Mouse (Mus musculus): ENCODE measurements around the gene Cab39. TPM values are rescaled to one million over a fixed set of nuclear protein-coding genes. Genes with fewer than 3 reads are reported as not detected.
A peak's percentile ranks its signal among the peaks of the same experiment; 100 is the strongest.

Cab39 gene
- polyA plus RNA-seq, 1 experiment from 2014 or later: 42.3 TPM

DNA sequence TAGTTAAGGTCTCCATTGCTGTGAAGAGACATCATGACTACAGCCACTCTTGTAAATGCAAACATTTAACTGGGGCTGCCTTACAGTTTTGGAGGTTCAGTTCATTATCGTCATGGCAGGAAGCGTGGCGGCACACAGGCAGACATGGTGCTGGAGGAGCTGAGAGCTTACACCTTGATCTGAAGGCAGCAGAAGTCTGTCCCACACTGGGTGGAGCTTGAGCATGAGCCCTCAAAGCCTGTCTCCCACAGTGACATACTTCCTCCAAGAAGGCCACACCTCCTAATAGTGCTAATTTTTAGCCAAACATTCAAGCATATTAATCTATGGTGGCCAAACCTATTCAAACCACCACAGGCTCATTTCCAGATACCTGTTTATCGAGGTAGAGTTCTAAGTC is 14.8 kb upstream of the Cab39 start, which contains the start of gene A630001G21Rik:
Gene A630001G21Rik, minus strand, starts transcription at position 208 of the 400 bp plus-strand sequence.
- Histone ChIP-seq H3K27ac (ENCODE audit: low read depth, low read length) (no peak within 1 kb of the TSS), H3K36me3 (ENCODE audit: control insufficient read depth, insufficient read depth, low read length) (no peaks in the 10 kb centered on the region), H3K9ac (ENCODE audit: low read depth, low read length) (no peak within 1 kb of the TSS), H3K4me1 (ENCODE audit: control insufficient read depth, insufficient read depth, low read depth, low read length) (no peaks in the 10 kb centered on the region), H3K27me3 (replicated peaks; ENCODE audit: control insufficient read depth, insufficient read depth, low read length) (no peaks in the 10 kb centered on the region), H3K9me3 (ENCODE audit: control insufficient read depth, low read length) (no peaks in the 10 kb centered on the region), H3K4me2 (ENCODE audit: low read length) (no peak within 1 kb of the TSS), H3K4me3 (ENCODE audit: low read length) (no peak within 1 kb of the TSS)
- WGBS: 95% methylated on average over 4 of the region's 4 CpGs
- ATAC-seq: no peak

DNA sequence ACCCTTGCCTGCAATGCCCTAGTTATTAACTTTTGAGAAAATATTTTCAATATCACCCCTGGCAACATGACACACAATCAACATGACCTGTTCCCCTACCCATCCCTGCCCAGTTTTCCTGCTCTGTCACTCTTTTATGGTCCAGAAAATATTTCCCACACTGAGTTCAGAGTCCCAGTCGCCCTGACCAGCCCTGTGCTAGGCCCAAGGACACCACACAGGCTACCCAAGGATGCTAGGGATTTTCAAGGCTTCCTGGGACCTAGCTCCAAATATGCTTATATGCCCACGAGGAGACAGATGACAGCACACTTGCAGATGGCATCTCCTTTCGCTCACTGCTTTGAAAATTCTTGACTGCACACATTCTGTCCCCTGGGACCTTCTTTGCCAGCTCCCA is 14.2 kb upstream of the Cab39 start:
- no peaks in the 10 kb centered on the region for H3K27me3 ChIP-seq (replicated peaks; ENCODE audit: control insufficient read depth, insufficient read depth, low read length)
- H3K27ac ChIP-seq (ENCODE audit: low read depth, low read length): no peak overlapping the region
- no peaks in the 10 kb centered on the region for H3K4me1 ChIP-seq (ENCODE audit: control insufficient read depth, insufficient read depth, low read depth, low read length)
- H3K4me2 ChIP-seq (ENCODE audit: low read length): no peak overlapping the region
- no peak for ATAC-seq
- no peak overlapping the region for H3K9ac ChIP-seq (ENCODE audit: low read depth, low read length)
- H3K4me3 ChIP-seq (ENCODE audit: low read length): no peak overlapping the region
- no peaks in the 10 kb centered on the region for H3K9me3 ChIP-seq (ENCODE audit: control insufficient read depth, low read length)
- 73% methylated on average over 3 of the region's 3 CpGs for WGBS
- H3K36me3 ChIP-seq (ENCODE audit: control insufficient read depth, insufficient read depth, low read length): no peaks in the 10 kb centered on the region

DNA sequence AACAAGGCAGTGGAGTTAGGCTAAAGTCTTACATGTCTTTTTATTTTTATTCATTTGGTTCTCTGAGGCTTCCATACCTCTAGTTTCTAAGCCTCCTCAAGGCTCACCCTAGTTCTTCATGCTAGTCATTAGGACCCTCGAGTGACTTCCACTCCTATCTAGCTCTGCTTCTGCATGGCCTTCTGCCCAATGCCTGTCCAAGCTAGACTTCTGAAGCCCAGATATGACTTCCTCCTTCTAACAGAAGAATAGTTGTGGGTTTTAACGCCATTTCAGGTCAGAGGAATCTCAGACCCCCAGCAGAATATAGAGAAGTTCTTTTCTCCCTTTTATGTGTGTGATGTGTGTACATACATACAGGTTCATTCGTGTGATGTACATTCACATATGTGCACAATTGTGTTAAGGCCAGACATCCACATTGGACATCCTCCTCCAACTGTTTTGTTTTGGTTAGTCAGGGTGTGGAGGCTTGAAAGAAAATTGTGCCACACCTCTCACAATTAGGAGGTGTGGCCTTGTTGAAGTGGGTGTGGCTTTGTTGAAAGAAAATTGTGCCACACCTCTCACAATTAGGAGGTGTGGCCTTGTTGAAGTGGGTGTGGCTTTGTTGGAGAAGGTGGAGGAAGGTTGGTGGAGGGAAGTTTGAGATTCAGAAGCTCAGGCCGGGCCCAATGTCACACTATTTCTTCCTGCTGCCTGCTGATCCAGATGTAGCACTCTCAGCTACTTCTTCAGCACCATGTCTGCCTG is 13.6 kb upstream of the Cab39 start:
- 88% methylated on average over 4 of the region's 4 CpGs for WGBS
- H3K4me2 ChIP-seq (ENCODE audit: low read length): no peak overlapping the region
- no peaks in the 10 kb centered on the region for H3K36me3 ChIP-seq (ENCODE audit: control insufficient read depth, insufficient read depth, low read length)
- no peak overlapping the region for H3K4me3 ChIP-seq (ENCODE audit: low read length)
- H3K9ac ChIP-seq (ENCODE audit: low read depth, low read length): no peak overlapping the region
- no peak overlapping the region for H3K27ac ChIP-seq (ENCODE audit: low read depth, low read length)
- H3K4me1 ChIP-seq (ENCODE audit: control insufficient read depth, insufficient read depth, low read depth, low read length): no peaks in the 10 kb centered on the region
- H3K9me3 ChIP-seq (ENCODE audit: control insufficient read depth, low read length): no peaks in the 10 kb centered on the region
- ATAC-seq: no peak
- H3K27me3 ChIP-seq (replicated peaks; ENCODE audit: control insufficient read depth, insufficient read depth, low read length): no peaks in the 10 kb centered on the region

DNA sequence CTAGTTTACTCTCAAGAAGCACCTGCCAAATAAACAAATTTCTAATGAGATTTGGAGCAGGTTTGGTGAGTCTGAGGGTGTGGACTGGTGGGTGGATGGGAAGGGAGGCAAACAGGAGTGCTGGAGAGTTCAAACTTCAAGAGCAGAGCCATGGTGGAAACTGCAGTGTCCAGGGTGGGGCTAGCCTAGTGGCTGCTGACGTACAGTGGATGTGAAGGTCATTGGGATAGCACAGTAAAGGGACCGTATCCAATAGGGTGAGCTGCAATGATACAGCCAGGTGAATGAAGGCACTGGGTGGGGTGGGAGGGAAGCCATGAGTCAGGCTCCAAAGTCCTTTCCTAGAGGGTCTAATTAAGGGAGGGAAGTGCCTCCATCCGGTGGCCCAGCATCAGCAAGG is 2.7 kb upstream of the Cab39 start:
- no peak for ATAC-seq
- Histone ChIP-seq H3K27me3 (replicated peaks; ENCODE audit: control insufficient read depth, insufficient read depth, low read length) (no peaks in the 10 kb centered on the region), H3K4me3 (ENCODE audit: low read length) (no peak overlapping the region), H3K4me1 (ENCODE audit: control insufficient read depth, insufficient read depth, low read depth, low read length) (peaks cover 8% of the 10 kb centered on the region), H3K9me3 (ENCODE audit: control insufficient read depth, low read length) (no peaks in the 10 kb centered on the region), H3K4me2 (ENCODE audit: low read length) (no peak overlapping the region), H3K27ac (ENCODE audit: low read depth, low read length) (no peak overlapping the region), H3K9ac (ENCODE audit: low read depth, low read length) (no peak overlapping the region), H3K36me3 (ENCODE audit: control insufficient read depth, insufficient read depth, low read length) (no peaks in the 10 kb centered on the region)
- 74% methylated on average over 3 of the region's 3 CpGs for WGBS

GRCm38 (mm10) chr1:85791476-85791875 is 1.8 kb upstream of the Cab39 start:
- no peak overlapping the region for H3K4me3 ChIP-seq (ENCODE audit: low read length)
- H3K27me3 ChIP-seq (replicated peaks; ENCODE audit: control insufficient read depth, insufficient read depth, low read length): no peaks in the 10 kb centered on the region
- H3K9me3 ChIP-seq (ENCODE audit: control insufficient read depth, low read length): no peaks in the 10 kb centered on the region
- WGBS: 81% methylated on average over 3 of the region's 3 CpGs
- ATAC-seq: no peak
- H3K9ac ChIP-seq (ENCODE audit: low read depth, low read length): no peak overlapping the region
- no peak overlapping the region for H3K27ac ChIP-seq (ENCODE audit: low read depth, low read length)
- peaks cover 8% of the 10 kb centered on the region for H3K4me1 ChIP-seq (ENCODE audit: control insufficient read depth, insufficient read depth, low read depth, low read length)
- H3K36me3 ChIP-seq (ENCODE audit: control insufficient read depth, insufficient read depth, low read length): no peaks in the 10 kb centered on the region
- no peak overlapping the region for H3K4me2 ChIP-seq (ENCODE audit: low read length)

DNA sequence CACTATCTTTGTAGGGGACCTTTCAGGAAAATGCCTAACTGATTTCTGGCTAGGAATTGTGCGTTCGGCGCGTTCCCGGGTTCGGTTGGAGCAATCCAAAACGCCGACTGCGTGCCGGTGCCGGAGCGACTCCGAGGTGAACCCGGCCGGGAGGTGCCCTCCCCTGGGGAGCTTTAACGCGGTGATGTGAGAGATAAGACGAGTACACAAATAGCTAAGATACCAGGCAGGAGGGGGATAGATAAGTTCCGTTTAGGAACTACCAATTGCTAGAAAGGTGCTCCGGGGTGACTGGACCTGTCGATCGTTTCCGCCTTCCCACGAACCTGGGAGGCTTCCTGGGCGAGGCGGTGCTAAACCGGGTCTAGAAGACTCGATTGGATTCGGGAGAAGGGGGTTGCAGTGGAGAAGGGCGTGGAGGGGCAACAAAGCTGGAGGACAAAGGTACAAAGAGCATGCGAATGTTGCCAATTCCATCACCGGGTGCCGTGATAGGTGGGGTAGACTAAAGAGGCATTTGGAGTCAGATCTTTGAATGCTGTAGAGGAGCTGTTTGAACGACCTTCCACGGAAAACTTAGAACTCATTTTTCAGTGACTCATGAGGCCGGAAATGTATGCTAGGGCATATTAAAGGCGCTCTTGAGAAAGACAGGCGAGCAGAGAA is 998 bp downstream of the Cab39 start:
- 0 out of 2 replicates have a peak, but pooled peaks have one; percentile 2 for ATAC-seq
- Histone ChIP-seq H3K4me1 (ENCODE audit: control insufficient read depth, insufficient read depth, low read depth, low read length) (peaks cover 13% of the 10 kb centered on the region), H3K27ac (ENCODE audit: low read depth, low read length) (peak overlapping the region; percentile 91), H3K4me2 (ENCODE audit: low read length) (peak overlapping the region; percentile 59), H3K9ac (ENCODE audit: low read depth, low read length) (peak overlapping the region; percentile 82), H3K4me3 (ENCODE audit: low read length) (peak overlapping the region; percentile 63), H3K36me3 (ENCODE audit: control insufficient read depth, insufficient read depth, low read length) (no peaks in the 10 kb centered on the region), H3K9me3 (ENCODE audit: control insufficient read depth, low read length) (no peaks in the 10 kb centered on the region), H3K27me3 (replicated peaks; ENCODE audit: control insufficient read depth, insufficient read depth, low read length) (no peaks in the 10 kb centered on the region)
- under 1% methylated on average over 38 of the region's 38 CpGs for WGBS

GRCm38 (mm10) chr1:85795196-85795595 is 2.0 kb downstream of the Cab39 start:
- H3K4me1 ChIP-seq (ENCODE audit: control insufficient read depth, insufficient read depth, low read depth, low read length): peaks cover 13% of the 10 kb centered on the region
- H3K4me3 ChIP-seq (ENCODE audit: low read length): no peak overlapping the region; the same call in 1 of the 2 replicates
- H3K4me2 ChIP-seq (ENCODE audit: low read length): peak overlapping the region; percentile 35
- no peak overlapping the region for H3K9ac ChIP-seq (ENCODE audit: low read depth, low read length)
- no peak for ATAC-seq
- H3K36me3 ChIP-seq (ENCODE audit: control insufficient read depth, insufficient read depth, low read length): no peaks in the 10 kb centered on the region
- WGBS: 51% methylated on average over 3 of the region's 3 CpGs
- no peak overlapping the region for H3K27ac ChIP-seq (ENCODE audit: low read depth, low read length)
- no peaks in the 10 kb centered on the region for H3K9me3 ChIP-seq (ENCODE audit: control insufficient read depth, low read length)
- H3K27me3 ChIP-seq (replicated peaks; ENCODE audit: control insufficient read depth, insufficient read depth, low read length): no peaks in the 10 kb centered on the region

DNA sequence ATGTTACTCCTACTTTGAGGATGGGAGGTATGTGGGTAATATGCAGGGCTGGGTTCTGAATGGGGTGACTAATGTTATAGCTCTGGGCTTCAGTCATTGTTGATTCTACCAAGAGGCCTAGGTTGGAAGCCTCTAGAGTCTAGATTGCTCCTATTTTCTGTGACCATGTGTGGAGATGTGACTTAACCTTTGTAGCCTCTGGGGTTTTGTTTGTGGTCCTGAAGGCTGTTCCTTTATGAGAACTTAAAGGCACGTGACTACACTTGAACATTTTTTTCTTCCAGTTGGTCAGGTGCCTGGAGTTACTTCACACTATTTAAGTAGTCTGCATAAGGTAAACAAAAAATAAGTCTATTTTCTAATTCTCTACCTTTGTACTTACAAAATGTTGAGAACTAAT is 6.5 kb downstream of the Cab39 start:
- ATAC-seq: no peak
- no peaks in the 10 kb centered on the region for H3K27me3 ChIP-seq (replicated peaks; ENCODE audit: control insufficient read depth, insufficient read depth, low read length)
- peaks cover 10% of the 10 kb centered on the region for H3K4me1 ChIP-seq (ENCODE audit: control insufficient read depth, insufficient read depth, low read depth, low read length)
- no peak overlapping the region for H3K4me2 ChIP-seq (ENCODE audit: low read length)
- no peaks in the 10 kb centered on the region for H3K9me3 ChIP-seq (ENCODE audit: control insufficient read depth, low read length)
- H3K27ac ChIP-seq (ENCODE audit: low read depth, low read length): no peak overlapping the region
- H3K4me3 ChIP-seq (ENCODE audit: low read length): no peak overlapping the region
- H3K9ac ChIP-seq (ENCODE audit: low read depth, low read length): no peak overlapping the region
- 70% methylated on average over 1 of the region's 1 CpGs for WGBS
- H3K36me3 ChIP-seq (ENCODE audit: control insufficient read depth, insufficient read depth, low read length): no peaks in the 10 kb centered on the region

GRCm38 (mm10) chr1:85802517-85802916 is 9.3 kb downstream of the Cab39 start:
- 87% methylated on average over 1 of the region's 1 CpGs for WGBS
- Histone ChIP-seq H3K9me3 (ENCODE audit: control insufficient read depth, low read length) (no peaks in the 10 kb centered on the region), H3K9ac (ENCODE audit: low read depth, low read length) (no peak overlapping the region), H3K4me2 (ENCODE audit: low read length) (no peak overlapping the region), H3K27ac (ENCODE audit: low read depth, low read length) (no peak overlapping the region), H3K36me3 (ENCODE audit: control insufficient read depth, insufficient read depth, low read length) (no peaks in the 10 kb centered on the region; the same call in 1 of the 2 replicates), H3K4me1 (ENCODE audit: control insufficient read depth, insufficient read depth, low read depth, low read length) (peaks cover 5% of the 10 kb centered on the region), H3K4me3 (ENCODE audit: low read length) (no peak overlapping the region), H3K27me3 (replicated peaks; ENCODE audit: control insufficient read depth, insufficient read depth, low read length) (no peaks in the 10 kb centered on the region)
- ATAC-seq: no peak

Data from hindbrain, embryonic 16.5 days (tissue).